Mouse (Mus musculus): ENCODE results near the gene Hsp90aa1. TPM values are rescaled to one million over a fixed set of nuclear protein-coding genes. Genes with fewer than 3 reads are reported as not detected.

The Hsp90aa1 gene
- 405 TPM for total RNA-seq (2023)

DNA sequence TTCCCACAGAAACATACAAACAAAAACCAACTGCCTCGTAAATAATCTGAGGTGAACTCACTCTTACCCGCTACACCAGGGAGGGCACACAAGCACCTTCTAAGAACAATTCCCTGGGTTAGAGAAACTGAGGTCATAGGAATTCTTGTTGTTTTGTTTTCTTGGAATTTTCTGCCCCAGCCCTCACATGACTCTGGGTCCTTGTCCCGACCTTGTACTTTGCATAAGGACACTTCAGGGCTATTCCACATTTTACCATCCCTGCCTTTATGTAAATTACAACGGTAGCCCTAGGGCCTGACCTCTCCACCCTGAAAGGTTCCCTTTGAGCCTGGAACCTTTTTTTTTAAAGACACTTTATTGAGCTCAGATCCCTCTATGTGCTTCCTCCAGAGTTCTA, at the start of gene Hsp90aa1:
Hsp90aa1 (minus strand) TSS at position 173 of the 400 bp plus-strand sequence.

DNA sequence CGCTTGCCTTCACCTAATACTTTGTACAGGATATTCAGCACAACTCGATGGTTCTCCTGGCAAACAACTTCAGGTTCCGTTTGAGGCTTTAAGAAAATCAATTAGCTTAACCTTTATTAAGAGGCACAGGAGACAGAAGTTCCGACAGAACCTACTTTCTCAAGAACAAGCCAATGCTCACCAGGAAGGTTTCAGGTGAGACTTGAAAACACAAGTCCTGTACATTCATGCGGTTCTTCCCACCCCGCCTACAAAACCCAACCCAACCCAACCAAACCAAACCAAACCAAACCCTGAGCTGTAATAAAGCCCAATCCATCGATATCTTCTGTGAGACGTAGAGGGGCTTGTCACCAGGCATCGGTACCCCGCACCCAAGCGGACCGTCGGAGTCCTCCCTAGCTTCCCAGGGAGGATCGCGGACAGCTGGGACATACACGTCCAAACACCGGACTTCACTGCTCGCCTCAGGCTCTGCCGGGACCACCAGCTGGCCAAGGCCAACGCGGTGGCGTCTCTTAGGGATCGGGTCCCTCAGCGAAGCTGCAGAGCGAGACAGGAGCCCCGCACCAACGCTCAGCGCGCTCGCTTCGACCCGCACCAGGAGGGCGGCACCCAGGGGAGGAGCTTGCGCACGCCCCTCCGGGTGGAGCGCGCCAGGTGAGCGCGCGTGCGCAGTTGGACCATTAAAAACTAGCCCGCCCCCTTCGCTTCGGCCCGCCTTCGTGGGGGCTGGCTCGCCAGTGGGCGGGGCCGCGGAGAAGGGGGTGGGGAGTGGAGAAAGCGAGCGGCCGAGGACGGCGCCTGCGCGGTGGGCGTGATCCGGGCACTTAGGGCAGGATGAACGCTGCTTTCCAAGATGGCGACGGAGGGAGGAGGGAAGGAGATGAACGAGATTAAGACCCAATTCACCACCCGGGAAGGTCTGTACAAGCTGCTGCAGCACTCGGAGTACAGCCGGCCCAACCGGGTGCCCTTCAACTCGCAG, 34.9 kb upstream of the Hsp90aa1 start, which contains the start of gene Wdr20:
Wdr20 (plus strand) TSS at position 775 of the 988 bp plus-strand sequence.

DNA sequence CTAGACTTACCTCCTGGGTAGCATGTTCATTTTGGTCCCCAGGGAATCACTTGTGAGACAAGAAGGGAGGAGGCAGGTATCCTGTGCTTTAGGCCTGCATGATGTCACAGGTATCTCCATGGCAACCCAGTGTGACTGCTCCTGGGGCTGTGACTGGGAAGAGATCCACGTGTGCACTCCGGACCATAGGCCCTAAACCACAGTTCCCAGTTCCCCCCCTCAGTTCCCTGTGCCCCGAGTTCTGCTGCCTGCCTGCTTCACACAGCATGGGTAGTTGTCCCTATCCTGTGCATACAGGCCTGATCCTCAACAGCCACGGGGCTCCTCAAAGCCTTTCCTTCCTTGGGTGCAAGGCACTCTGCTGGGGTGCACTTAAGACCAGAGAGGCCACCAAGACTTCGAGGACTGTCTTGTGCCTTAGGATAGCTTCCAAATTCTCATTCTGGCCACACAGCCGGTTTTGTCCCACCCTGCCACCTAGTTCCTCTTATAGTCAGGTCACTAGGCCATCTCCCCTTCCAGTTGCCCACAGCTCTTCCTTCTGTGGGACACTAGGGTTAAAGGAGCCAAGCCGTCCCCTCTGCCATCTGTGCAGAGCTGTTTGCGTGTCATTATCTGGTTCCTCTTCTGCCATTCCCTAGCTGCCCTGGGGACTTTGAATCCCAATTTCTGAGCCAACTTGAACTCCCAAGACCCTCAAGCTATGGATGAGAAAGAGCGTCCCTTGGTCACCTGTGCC, 19.8 kb downstream of the Hsp90aa1 start, which contains the start of gene 1700001K19Rik:
1700001K19Rik (minus strand) TSS at position 59 of the 739 bp plus-strand sequence.

Other genes starting within 250 kb of the Hsp90aa1 start
- 168 TPM for gene Dync1h1, start 101.3 kb downstream of the Hsp90aa1 start, total RNA-seq (2023)
- gene 1700001K19Rik, start 20.1 kb downstream of the Hsp90aa1 start, total RNA-seq (2023), result not detected
- 74.2 TPM for gene Wdr20, start 35.2 kb upstream of the Hsp90aa1 start, total RNA-seq (2023)
- gene Mok, start 138.2 kb upstream of the Hsp90aa1 start, total RNA-seq (2023), result not detected
- 3.6 TPM for gene Zfp839, start 147.5 kb upstream of the Hsp90aa1 start, total RNA-seq (2023)
- gene Cinp, start 186.4 kb upstream of the Hsp90aa1 start, total RNA-seq (2023), result 33.4 TPM
- gene Tecpr2, start 186.5 kb upstream of the Hsp90aa1 start, total RNA-seq (2023), result 6.4 TPM

Data from CD4-positive naive resting alpha-beta T cell, adult 76 days (primary cell).